Mouse (Mus musculus): ENCODE results near the gene Fam71e2. TPM values are rescaled to one million over a fixed set of nuclear protein-coding genes. Genes with fewer than 3 reads are reported as not detected.
A peak's percentile ranks its signal among the peaks of the same experiment; 100 is the strongest.

The Fam71e2 gene
- polyA plus RNA-seq, 1 experiment from 2014 or later: not detected

DNA sequence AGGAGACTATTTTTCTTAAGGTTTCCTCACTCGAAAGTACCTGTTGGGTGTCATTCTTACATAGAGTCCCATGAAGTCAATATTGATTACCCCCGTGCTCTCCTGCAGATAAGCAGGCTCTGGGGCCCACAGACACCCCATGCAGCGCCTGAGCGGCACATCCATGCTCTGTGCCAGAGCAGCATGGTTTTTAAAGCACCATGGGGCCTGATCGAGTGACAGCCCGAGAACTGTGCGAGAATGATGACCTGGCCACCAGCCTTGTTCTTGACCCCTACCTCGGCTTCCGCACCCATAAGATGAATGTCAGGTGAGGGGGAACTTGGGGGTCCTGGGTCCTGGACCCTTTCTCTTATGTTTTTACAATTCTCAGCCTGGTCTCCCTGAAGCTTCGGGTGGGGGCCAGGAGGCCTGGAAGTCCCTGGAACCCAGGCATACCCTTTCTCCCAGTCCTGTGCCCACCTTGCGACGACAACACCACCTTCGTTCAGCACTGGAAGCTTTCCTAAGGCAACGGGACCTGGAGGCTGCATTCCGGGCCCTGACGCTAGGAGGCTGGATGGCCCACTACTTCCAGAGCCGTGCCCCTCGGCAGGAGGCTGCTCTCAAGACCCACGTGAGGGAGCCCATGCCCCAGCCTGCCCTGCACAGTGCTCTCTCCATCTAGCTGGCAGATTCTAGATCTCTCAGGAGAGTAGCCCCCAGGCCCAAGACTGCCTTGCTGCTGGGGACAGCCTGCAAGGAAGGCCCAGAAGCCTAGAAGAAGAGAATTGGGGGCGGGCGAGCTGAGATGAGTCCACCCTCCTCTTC lies 29.2 kb downstream of the Fam71e2 start:
- Histone ChIP-seq H3K27ac (replicated peaks in 1 of 2; ENCODE audit: control insufficient read depth in 1 of 2, insufficient read depth in 1 of 2, low read depth in 2 of 2, low read length in 2 of 2) (peak overlapping the region; percentile 92 to 93), H3K4me3 (ENCODE audit: control insufficient read depth in 1 of 2, insufficient read depth in 1 of 2, low read depth in 1 of 2, low read length in 2 of 2) (peak overlapping the region in 1 of 2 experiments; percentile 81; a peak in 2 of 4 replicates), H3K9ac (ENCODE audit: low read length) (peak overlapping the region; percentile 91), H3K4me2 (ENCODE audit: low read length) (peak overlapping the region; percentile 72), H3K27me3 (ENCODE audit: control insufficient read depth, insufficient read depth, low read length) (no peaks in the 10 kb centered on the region), H3K9me3 (ENCODE audit: control insufficient read depth, low read length) (no peaks in the 10 kb centered on the region), H3K4me1 (ENCODE audit: control insufficient read depth in 2 of 2, insufficient read depth in 2 of 2, low read length in 2 of 2) (peaks cover 12 to 24% of the 10 kb centered on the region in 2 experiments), H3K36me3 (ENCODE audit: control insufficient read depth, insufficient read depth, low read length) (peaks cover 47% of the 10 kb centered on the region)
- 83% methylated on average over 21 of the region's 21 CpGs for WGBS
- no peak for ATAC-seq (ENCODE audit: insufficient number of reproducible peaks, insufficient read depth, low FRiP score, low read depth)

DNA sequence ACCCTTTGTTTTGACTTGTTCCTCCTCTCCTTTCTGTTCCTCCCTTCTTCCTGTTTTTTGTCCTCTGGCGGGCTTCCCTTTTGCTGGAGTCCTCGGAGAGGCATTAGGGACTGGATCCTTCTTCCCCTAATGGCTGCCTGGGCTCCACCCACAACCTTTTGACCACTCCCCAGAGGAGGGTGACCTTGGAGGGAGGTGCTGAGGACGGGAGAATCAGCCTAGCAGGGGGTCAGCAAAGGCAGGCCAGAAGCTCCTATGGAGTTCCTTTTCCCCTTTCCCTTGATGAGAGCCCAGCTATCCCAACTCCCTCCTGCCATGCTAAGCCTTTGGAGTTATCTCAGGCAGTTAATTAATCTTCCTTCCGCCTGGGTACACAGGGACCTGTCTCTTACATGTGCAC lies 30.0 kb downstream of the Fam71e2 start:
- H3K4me1 ChIP-seq (ENCODE audit: control insufficient read depth in 2 of 2, insufficient read depth in 2 of 2, low read length in 2 of 2): peaks cover 12 to 24% of the 10 kb centered on the region in 2 experiments
- peak overlapping the region; percentile 91 for H3K9ac ChIP-seq (ENCODE audit: low read length)
- ATAC-seq (ENCODE audit: insufficient number of reproducible peaks, insufficient read depth, low FRiP score, low read depth): no peak
- peaks cover 40% of the 10 kb centered on the region for H3K36me3 ChIP-seq (ENCODE audit: control insufficient read depth, insufficient read depth, low read length)
- WGBS: 7% methylated on average over 4 of the region's 4 CpGs
- H3K27me3 ChIP-seq (ENCODE audit: control insufficient read depth, insufficient read depth, low read length): no peaks in the 10 kb centered on the region
- peak overlapping the region; percentile 72 for H3K4me2 ChIP-seq (ENCODE audit: low read length)
- peak overlapping the region; percentile 92 to 93 for H3K27ac ChIP-seq (replicated peaks in 1 of 2; ENCODE audit: control insufficient read depth in 1 of 2, insufficient read depth in 1 of 2, low read depth in 2 of 2, low read length in 2 of 2)
- H3K4me3 ChIP-seq (ENCODE audit: control insufficient read depth in 1 of 2, insufficient read depth in 1 of 2, low read depth in 1 of 2, low read length in 2 of 2): peak overlapping the region; percentile 81 to 85
- no peaks in the 10 kb centered on the region for H3K9me3 ChIP-seq (ENCODE audit: control insufficient read depth, low read length)

DNA sequence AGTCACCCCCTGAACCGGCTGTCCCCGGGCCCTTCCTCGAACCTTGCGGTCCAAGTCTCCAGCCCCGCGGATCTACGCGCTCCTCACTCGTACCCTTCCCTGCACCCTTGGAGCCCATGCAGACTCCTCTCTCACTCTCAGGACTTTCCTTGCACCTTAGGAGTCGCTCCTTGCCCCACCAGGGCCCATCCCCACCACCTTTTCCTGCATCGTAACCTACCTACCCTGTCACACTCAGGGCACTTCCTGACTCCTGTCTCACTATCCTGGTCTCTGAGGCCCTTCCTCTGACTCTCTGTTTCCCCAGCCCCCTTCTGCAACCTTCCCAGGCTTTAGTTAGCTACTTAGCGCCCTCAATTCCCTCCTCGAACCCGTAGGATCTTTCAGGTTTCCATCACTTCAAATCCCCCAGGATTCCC lies 30.8 kb downstream of the Fam71e2 start:
- Histone ChIP-seq H3K27ac (replicated peaks in 1 of 2; ENCODE audit: control insufficient read depth in 1 of 2, insufficient read depth in 1 of 2, low read depth in 2 of 2, low read length in 2 of 2) (peak overlapping the region; percentile 92 to 93), H3K9ac (ENCODE audit: low read length) (peak overlapping the region; percentile 91), H3K4me2 (ENCODE audit: low read length) (peak overlapping the region; percentile 72), H3K27me3 (ENCODE audit: control insufficient read depth, insufficient read depth, low read length) (no peaks in the 10 kb centered on the region), H3K4me3 (ENCODE audit: control insufficient read depth in 1 of 2, insufficient read depth in 1 of 2, low read depth in 1 of 2, low read length in 2 of 2) (peak overlapping the region; percentile 81 to 85), H3K36me3 (ENCODE audit: control insufficient read depth, insufficient read depth, low read length) (peaks cover 31% of the 10 kb centered on the region), H3K9me3 (ENCODE audit: control insufficient read depth, low read length) (no peaks in the 10 kb centered on the region), H3K4me1 (ENCODE audit: control insufficient read depth in 2 of 2, insufficient read depth in 2 of 2, low read length in 2 of 2) (peaks cover 12 to 24% of the 10 kb centered on the region in 2 experiments)
- ATAC-seq (ENCODE audit: insufficient number of reproducible peaks, insufficient read depth, low FRiP score, low read depth): peak; percentile 2; the same call in 1 of the 2 replicates
- WGBS: 0% methylated on average over 11 of the region's 14 CpGs

DNA sequence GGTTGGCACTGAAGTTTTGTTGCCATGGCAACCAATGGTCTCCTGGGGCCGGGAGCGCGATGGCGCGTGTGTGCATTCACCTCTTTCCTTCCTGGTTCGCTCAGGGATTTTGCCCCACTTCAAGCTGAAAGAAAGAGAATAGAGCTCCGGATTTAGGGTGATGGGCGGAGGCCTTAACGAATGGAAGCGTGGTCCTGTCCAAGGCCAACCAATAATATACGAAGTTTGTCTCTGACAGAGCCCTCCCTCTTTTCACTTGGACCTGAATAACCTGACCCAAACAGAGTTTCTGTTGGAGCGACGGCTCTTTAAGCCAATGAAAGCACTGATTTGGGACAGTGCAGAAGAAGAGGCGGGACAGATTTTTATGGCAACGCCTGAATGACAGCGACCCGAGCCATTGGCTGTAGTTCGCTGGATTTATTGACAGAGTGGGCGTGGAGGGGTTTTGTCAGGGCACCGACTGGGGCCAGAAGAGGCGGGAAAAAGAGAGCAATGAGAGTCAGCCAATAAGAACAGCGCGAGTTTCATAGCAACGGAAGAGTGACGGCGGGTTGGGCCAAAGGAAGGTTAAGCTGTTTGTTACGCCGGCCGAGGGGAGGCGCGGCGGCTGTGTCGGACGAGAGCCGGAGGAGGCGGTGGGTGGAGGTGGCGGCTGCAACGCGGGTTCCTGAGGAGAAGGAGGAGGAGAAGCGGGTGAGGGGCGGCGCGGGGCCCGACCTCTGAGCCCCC lies 31.4 kb downstream of the Fam71e2 start, which contains the start of gene Kmt5c:
Gene Kmt5c (plus strand): TSS at position 572 of the 732 bp plus-strand sequence.
- peaks cover 26% of the 10 kb centered on the region for H3K36me3 ChIP-seq (ENCODE audit: control insufficient read depth, insufficient read depth, low read length)
- peak; percentile 96 for ATAC-seq (ENCODE audit: insufficient number of reproducible peaks, insufficient read depth, low FRiP score, low read depth)
- H3K27me3 ChIP-seq (ENCODE audit: control insufficient read depth, insufficient read depth, low read length): no peaks in the 10 kb centered on the region
- H3K9ac ChIP-seq (ENCODE audit: low read length): peak within 1 kb of the TSS; percentile 91
- peaks cover 12 to 24% of the 10 kb centered on the region in 2 experiments for H3K4me1 ChIP-seq (ENCODE audit: control insufficient read depth in 2 of 2, insufficient read depth in 2 of 2, low read length in 2 of 2)
- peak within 1 kb of the TSS; percentile 72 for H3K4me2 ChIP-seq (ENCODE audit: low read length)
- H3K4me3 ChIP-seq (ENCODE audit: control insufficient read depth in 1 of 2, insufficient read depth in 1 of 2, low read depth in 1 of 2, low read length in 2 of 2): peak within 1 kb of the TSS; percentile 81 to 85
- peak within 1 kb of the TSS; percentile 92 to 93 for H3K27ac ChIP-seq (replicated peaks in 1 of 2; ENCODE audit: control insufficient read depth in 1 of 2, insufficient read depth in 1 of 2, low read depth in 2 of 2, low read length in 2 of 2)
- no peaks in the 10 kb centered on the region for H3K9me3 ChIP-seq (ENCODE audit: control insufficient read depth, low read length)
- WGBS: under 1% methylated on average over 35 of the region's 44 CpGs

GRCm38 (mm10) chr7:4739041-4739543 lies 32.0 kb downstream of the Fam71e2 start:
- Histone ChIP-seq H3K4me3 (ENCODE audit: control insufficient read depth in 1 of 2, insufficient read depth in 1 of 2, low read depth in 1 of 2, low read length in 2 of 2) (peak overlapping the region; percentile 39 to 46), H3K36me3 (ENCODE audit: control insufficient read depth, insufficient read depth, low read length) (peaks cover 20% of the 10 kb centered on the region), H3K4me1 (ENCODE audit: control insufficient read depth in 2 of 2, insufficient read depth in 2 of 2, low read length in 2 of 2) (peaks cover 12 to 24% of the 10 kb centered on the region in 2 experiments), H3K9me3 (ENCODE audit: control insufficient read depth, low read length) (no peaks in the 10 kb centered on the region), H3K9ac (ENCODE audit: low read length) (peak overlapping the region; percentile 49), H3K4me2 (ENCODE audit: low read length) (peak overlapping the region; percentile 69), H3K27ac (replicated peaks in 1 of 2; ENCODE audit: control insufficient read depth in 1 of 2, insufficient read depth in 1 of 2, low read depth in 2 of 2, low read length in 2 of 2) (peak overlapping the region; percentile 68 to 71), H3K27me3 (ENCODE audit: control insufficient read depth, insufficient read depth, low read length) (no peaks in the 10 kb centered on the region)
- no peak for ATAC-seq (ENCODE audit: insufficient number of reproducible peaks, insufficient read depth, low FRiP score, low read depth)
- WGBS: 52% methylated on average over 10 of the region's 10 CpGs

DNA sequence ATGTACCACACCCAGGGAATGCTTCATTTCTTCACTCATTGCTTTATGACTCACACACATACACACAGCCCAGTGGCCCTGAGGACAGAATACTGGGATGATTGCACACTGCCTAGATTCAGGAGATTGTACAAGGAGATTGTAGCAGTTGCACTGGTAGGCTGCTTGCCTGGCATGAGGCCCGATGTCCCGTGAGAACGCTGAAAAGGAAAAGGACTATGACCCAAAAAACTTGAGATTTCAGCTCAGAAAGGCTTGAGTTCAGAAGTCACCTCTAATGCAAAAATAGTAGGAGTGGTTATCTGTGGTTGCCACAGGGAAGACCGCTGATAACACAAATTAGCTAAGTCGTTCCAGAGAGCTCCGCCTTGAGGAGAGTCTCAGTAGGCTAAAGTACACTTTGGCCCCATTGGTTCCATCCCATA lies 38.1 kb downstream of the Fam71e2 start:
- Histone ChIP-seq H3K4me3 (ENCODE audit: control insufficient read depth in 1 of 2, insufficient read depth in 1 of 2, low read depth in 1 of 2, low read length in 2 of 2) (no peak overlapping the region), H3K36me3 (ENCODE audit: control insufficient read depth, insufficient read depth, low read length) (no peaks in the 10 kb centered on the region), H3K9ac (ENCODE audit: low read length) (no peak overlapping the region), H3K27ac (replicated peaks in 1 of 2; ENCODE audit: control insufficient read depth in 1 of 2, insufficient read depth in 1 of 2, low read depth in 2 of 2, low read length in 2 of 2) (no peak overlapping the region), H3K9me3 (ENCODE audit: control insufficient read depth, low read length) (no peaks in the 10 kb centered on the region), H3K27me3 (ENCODE audit: control insufficient read depth, insufficient read depth, low read length) (no peaks in the 10 kb centered on the region), H3K4me2 (ENCODE audit: low read length) (no peak overlapping the region), H3K4me1 (ENCODE audit: control insufficient read depth in 2 of 2, insufficient read depth in 2 of 2, low read length in 2 of 2) (no peaks in the 10 kb centered on the region)
- 51% methylated on average over 6 of the region's 6 CpGs for WGBS
- ATAC-seq (ENCODE audit: insufficient number of reproducible peaks, insufficient read depth, low FRiP score, low read depth): no peak

GRCm38 (mm10) chr7:4731090-4731489 lies 40.0 kb downstream of the Fam71e2 start:
- WGBS: 68% methylated on average over 5 of the region's 5 CpGs
- no peak for ATAC-seq (ENCODE audit: insufficient number of reproducible peaks, insufficient read depth, low FRiP score, low read depth)

More at GRCm38 (mm10) chr7:4731090-4731489, 40.0 kb downstream of the Fam71e2 start:
- Histone ChIP-seq H3K9me3 (ENCODE audit: control insufficient read depth, low read length) (no peaks in the 10 kb centered on the region), H3K27ac (replicated peaks in 1 of 2; ENCODE audit: control insufficient read depth in 1 of 2, insufficient read depth in 1 of 2, low read depth in 2 of 2, low read length in 2 of 2) (no peak overlapping the region), H3K4me1 (ENCODE audit: control insufficient read depth in 2 of 2, insufficient read depth in 2 of 2, low read length in 2 of 2) (no peaks in the 10 kb centered on the region), H3K4me2 (ENCODE audit: low read length) (no peak overlapping the region), H3K36me3 (ENCODE audit: control insufficient read depth, insufficient read depth, low read length) (no peaks in the 10 kb centered on the region), H3K9ac (ENCODE audit: low read length) (no peak overlapping the region), H3K27me3 (ENCODE audit: control insufficient read depth, insufficient read depth, low read length) (no peaks in the 10 kb centered on the region), H3K4me3 (ENCODE audit: control insufficient read depth in 1 of 2, insufficient read depth in 1 of 2, low read depth in 1 of 2, low read length in 2 of 2) (no peak overlapping the region)
